Mouse (Mus musculus): ENCODE measurements at regions not wholly inside any gene's neighbourhood (a gene's known extent, or its start where the extent isn't known, plus 50 kb on each side); places are given as distances from the start of the nearest gene placed in this dataset.
A peak's percentile ranks its signal among the peaks of the same experiment; 100 is the strongest.

GRCm38 (mm10) chr8:87064768-87065167 lies 179.7 kb upstream of the N4bp1 start:
- H3K4me3 ChIP-seq (ENCODE audit: low read depth, low read length), result no peak overlapping the region
- no peak overlapping the region for H3K27ac ChIP-seq (ENCODE audit: low read depth, low read length)
- no peak overlapping the region for H3K9ac ChIP-seq (ENCODE audit: low read depth, low read length)
- no peaks in the 10 kb centered on the region for H3K27me3 ChIP-seq (ENCODE audit: control insufficient read depth, insufficient read depth, low read length)
- 0 out of 2 replicates have a peak, but pooled peaks cover 6% of the 10 kb centered on the region for H3K4me1 ChIP-seq (ENCODE audit: control insufficient read depth, insufficient read depth, low read length)
- H3K36me3 ChIP-seq (ENCODE audit: control insufficient read depth, insufficient read depth, low read length), result no peaks in the 10 kb centered on the region
- no peaks in the 10 kb centered on the region for H3K9me3 ChIP-seq (replicated peaks; ENCODE audit: control insufficient read depth, low read length)
- no peak for ATAC-seq (replicated peaks; ENCODE audit: insufficient number of reproducible peaks, low FRiP score, low TSS enrichment)
- WGBS (ENCODE audit: insufficient replicate concordance), result 85% methylated on average over 9 of the region's 9 CpGs
- no peak overlapping the region for H3K4me2 ChIP-seq

- 77% methylated on average over 12 of the region's 12 CpGs for WGBS (ENCODE audit: insufficient replicate concordance)
- no peak overlapping the region for H3K9ac ChIP-seq (ENCODE audit: low read depth, low read length)
- no peak for ATAC-seq (replicated peaks; ENCODE audit: insufficient number of reproducible peaks, low FRiP score, low TSS enrichment)
Observed at GRCm38 (mm10) chr8:87064250-87064747, 179.2 kb upstream of the N4bp1 start.

DNA sequence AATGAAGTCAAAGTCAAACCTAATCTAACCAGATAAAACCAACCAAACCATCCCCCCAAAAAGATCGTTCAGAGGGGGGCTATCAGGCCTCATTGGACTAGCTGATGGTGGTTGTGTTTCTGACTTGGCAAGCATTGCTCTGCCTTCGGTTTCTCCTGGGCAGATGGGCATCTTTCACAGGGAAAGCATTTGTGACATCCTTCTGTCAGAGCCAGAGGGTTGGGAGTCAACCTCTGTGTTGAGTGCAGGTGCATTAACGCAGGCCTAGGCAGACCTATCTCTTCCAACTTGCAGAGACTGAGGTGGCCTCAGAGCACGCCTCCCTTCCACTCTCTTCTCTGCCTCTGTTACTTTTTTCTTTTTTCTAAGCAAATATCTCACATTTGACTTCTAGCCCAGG lies 178.5 kb upstream of the N4bp1 start:
- H3K9me3 ChIP-seq (replicated peaks; ENCODE audit: control insufficient read depth, low read length), result no peaks in the 10 kb centered on the region
- H3K36me3 ChIP-seq (ENCODE audit: control insufficient read depth, insufficient read depth, low read length), result no peaks in the 10 kb centered on the region
- no peak for ATAC-seq (replicated peaks; ENCODE audit: insufficient number of reproducible peaks, low FRiP score, low TSS enrichment)
- no peak overlapping the region for H3K4me2 ChIP-seq
- no peaks in the 10 kb centered on the region for H3K27me3 ChIP-seq (ENCODE audit: control insufficient read depth, insufficient read depth, low read length)
- H3K4me1 ChIP-seq (ENCODE audit: control insufficient read depth, insufficient read depth, low read length), result 0 out of 2 replicates have a peak, but pooled peaks cover 6% of the 10 kb centered on the region
- H3K27ac ChIP-seq (ENCODE audit: low read depth, low read length), result no peak overlapping the region
- no peak overlapping the region for H3K9ac ChIP-seq (ENCODE audit: low read depth, low read length)
- WGBS (ENCODE audit: insufficient replicate concordance), result 75% methylated on average over 4 of the region's 4 CpGs
- no peak overlapping the region for H3K4me3 ChIP-seq (ENCODE audit: low read depth, low read length)

More at GRCm38 (mm10) chr8:87064250-87064747, 179.2 kb upstream of the N4bp1 start:
- Histone ChIP-seq H3K27ac (ENCODE audit: low read depth, low read length) (no peak overlapping the region), H3K9me3 (replicated peaks; ENCODE audit: control insufficient read depth, low read length) (no peaks in the 10 kb centered on the region), H3K4me2 (no peak overlapping the region), H3K4me1 (ENCODE audit: control insufficient read depth, insufficient read depth, low read length) (0 out of 2 replicates have a peak, but pooled peaks cover 6% of the 10 kb centered on the region), H3K4me3 (ENCODE audit: low read depth, low read length) (no peak overlapping the region), H3K27me3 (ENCODE audit: control insufficient read depth, insufficient read depth, low read length) (no peaks in the 10 kb centered on the region), H3K36me3 (ENCODE audit: control insufficient read depth, insufficient read depth, low read length) (no peaks in the 10 kb centered on the region)

- Histone ChIP-seq H3K4me1 (ENCODE audit: control insufficient read depth, insufficient read depth, low read length) (no peaks in the 10 kb centered on the region), H3K4me3 (ENCODE audit: low read depth, low read length) (no peak overlapping the region), H3K4me2 (no peak overlapping the region), H3K9ac (ENCODE audit: low read depth, low read length) (no peak overlapping the region), H3K36me3 (ENCODE audit: control insufficient read depth, insufficient read depth, low read length) (no peaks in the 10 kb centered on the region), H3K9me3 (replicated peaks; ENCODE audit: control insufficient read depth, low read length) (no peaks in the 10 kb centered on the region), H3K27me3 (ENCODE audit: control insufficient read depth, insufficient read depth, low read length) (no peaks in the 10 kb centered on the region), H3K27ac (ENCODE audit: low read depth, low read length) (no peak overlapping the region)
- WGBS (ENCODE audit: insufficient replicate concordance), result 35% methylated on average over 3 of the region's 3 CpGs
- no peak for ATAC-seq (replicated peaks; ENCODE audit: insufficient number of reproducible peaks, low FRiP score, low TSS enrichment)
Observed at GRCm38 (mm10) chr8:87049746-87050145, 164.7 kb upstream of the N4bp1 start.

GRCm38 (mm10) chr8:87049196-87049595 lies 164.1 kb upstream of the N4bp1 start:
- H3K4me3 ChIP-seq (ENCODE audit: low read depth, low read length), result no peak overlapping the region
- H3K9ac ChIP-seq (ENCODE audit: low read depth, low read length), result no peak overlapping the region
- H3K4me2 ChIP-seq, result no peak overlapping the region
- no peaks in the 10 kb centered on the region for H3K27me3 ChIP-seq (ENCODE audit: control insufficient read depth, insufficient read depth, low read length)
- WGBS (ENCODE audit: insufficient replicate concordance), result 77% methylated on average over 4 of the region's 4 CpGs
- H3K9me3 ChIP-seq (replicated peaks; ENCODE audit: control insufficient read depth, low read length), result no peaks in the 10 kb centered on the region
- H3K36me3 ChIP-seq (ENCODE audit: control insufficient read depth, insufficient read depth, low read length), result no peaks in the 10 kb centered on the region
- ATAC-seq (replicated peaks; ENCODE audit: insufficient number of reproducible peaks, low FRiP score, low TSS enrichment), result no peak
- no peak overlapping the region for H3K27ac ChIP-seq (ENCODE audit: low read depth, low read length)
- H3K4me1 ChIP-seq (ENCODE audit: control insufficient read depth, insufficient read depth, low read length), result no peaks in the 10 kb centered on the region

- H3K4me3 ChIP-seq (ENCODE audit: low read depth, low read length), result no peak overlapping the region
- WGBS (ENCODE audit: insufficient replicate concordance), result 77% methylated on average over 4 of the region's 4 CpGs
- H3K36me3 ChIP-seq (ENCODE audit: control insufficient read depth, insufficient read depth, low read length), result no peaks in the 10 kb centered on the region
- no peak overlapping the region for H3K9ac ChIP-seq (ENCODE audit: low read depth, low read length)
- no peaks in the 10 kb centered on the region for H3K27me3 ChIP-seq (ENCODE audit: control insufficient read depth, insufficient read depth, low read length)
- H3K4me2 ChIP-seq, result no peak overlapping the region
- no peaks in the 10 kb centered on the region for H3K4me1 ChIP-seq (ENCODE audit: control insufficient read depth, insufficient read depth, low read length)
- no peak overlapping the region for H3K27ac ChIP-seq (ENCODE audit: low read depth, low read length)
- no peaks in the 10 kb centered on the region for H3K9me3 ChIP-seq (replicated peaks; ENCODE audit: control insufficient read depth, low read length)
- no peak for ATAC-seq (replicated peaks; ENCODE audit: insufficient number of reproducible peaks, low FRiP score, low TSS enrichment)
Observed at GRCm38 (mm10) chr8:87046590-87046989, 161.5 kb upstream of the N4bp1 start.

GRCm38 (mm10) chr8:87043016-87043415 lies 158.0 kb upstream of the N4bp1 start:
- Histone ChIP-seq H3K9ac (ENCODE audit: low read depth, low read length) (no peak overlapping the region), H3K27ac (ENCODE audit: low read depth, low read length) (no peak overlapping the region), H3K27me3 (ENCODE audit: control insufficient read depth, insufficient read depth, low read length) (peaks cover 1% of the 10 kb centered on the region), H3K9me3 (replicated peaks; ENCODE audit: control insufficient read depth, low read length) (no peaks in the 10 kb centered on the region), H3K4me1 (ENCODE audit: control insufficient read depth, insufficient read depth, low read length) (0 out of 2 replicates have a peak, but pooled peaks cover 2% of the 10 kb centered on the region), H3K4me3 (ENCODE audit: low read depth, low read length) (no peak overlapping the region), H3K36me3 (ENCODE audit: control insufficient read depth, insufficient read depth, low read length) (no peaks in the 10 kb centered on the region), H3K4me2 (no peak overlapping the region)
- 78% methylated on average over 5 of the region's 5 CpGs for WGBS (ENCODE audit: insufficient replicate concordance)
- ATAC-seq (replicated peaks; ENCODE audit: insufficient number of reproducible peaks, low FRiP score, low TSS enrichment), result no peak

- no peak for ATAC-seq (replicated peaks; ENCODE audit: insufficient number of reproducible peaks, low FRiP score, low TSS enrichment)
- Histone ChIP-seq H3K4me2 (peak overlapping the region; percentile 94), H3K27me3 (ENCODE audit: control insufficient read depth, insufficient read depth, low read length) (peaks cover 4% of the 10 kb centered on the region), H3K36me3 (ENCODE audit: control insufficient read depth, insufficient read depth, low read length) (no peaks in the 10 kb centered on the region), H3K9ac (ENCODE audit: low read depth, low read length) (peak overlapping the region; percentile 65; the same call in 1 of the 2 replicates), H3K4me3 (ENCODE audit: low read depth, low read length) (peak overlapping the region; percentile 46), H3K27ac (ENCODE audit: low read depth, low read length) (no peak overlapping the region), H3K4me1 (ENCODE audit: control insufficient read depth, insufficient read depth, low read length) (0 out of 2 replicates have a peak, but pooled peaks cover 2% of the 10 kb centered on the region), H3K9me3 (replicated peaks; ENCODE audit: control insufficient read depth, low read length) (no peaks in the 10 kb centered on the region)
- whole genome bisulfite sequencing (ENCODE audit: insufficient replicate concordance), result 3% methylated on average over 48 of the region's 48 CpGs
Observed at GRCm38 (mm10) chr8:87037620-87038380, 152.7 kb upstream of the N4bp1 start.

DNA sequence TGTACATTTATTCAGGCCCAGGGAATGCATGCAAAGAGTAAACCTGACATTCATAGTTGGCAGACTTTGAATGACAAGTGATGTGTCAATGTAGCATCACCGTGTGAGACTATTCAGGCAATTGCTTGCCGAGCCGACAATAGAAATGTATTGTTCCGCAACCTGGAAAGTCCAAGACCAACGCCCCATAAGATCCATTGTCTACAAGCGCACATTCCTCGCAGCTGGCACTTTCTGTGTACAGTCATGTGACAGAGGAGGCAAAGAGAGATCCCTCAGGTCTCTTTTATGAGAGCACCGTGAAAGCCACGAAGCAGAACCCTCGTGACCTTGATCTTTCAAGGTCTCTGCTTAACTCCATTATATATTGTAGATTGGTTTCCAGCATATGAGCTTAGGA lies 150.9 kb upstream of the N4bp1 start:
- H3K4me2 ChIP-seq, result no peak overlapping the region
- H3K27me3 ChIP-seq (ENCODE audit: control insufficient read depth, insufficient read depth, low read length), result peaks cover 4% of the 10 kb centered on the region
- H3K4me3 ChIP-seq (ENCODE audit: low read depth, low read length), result no peak overlapping the region
- no peak for ATAC-seq (replicated peaks; ENCODE audit: insufficient number of reproducible peaks, low FRiP score, low TSS enrichment)
- no peak overlapping the region for H3K27ac ChIP-seq (ENCODE audit: low read depth, low read length)
- no peaks in the 10 kb centered on the region for H3K36me3 ChIP-seq (ENCODE audit: control insufficient read depth, insufficient read depth, low read length)
- H3K9ac ChIP-seq (ENCODE audit: low read depth, low read length), result no peak overlapping the region
- no peaks in the 10 kb centered on the region for H3K9me3 ChIP-seq (replicated peaks; ENCODE audit: control insufficient read depth, low read length)
- WGBS (ENCODE audit: insufficient replicate concordance), result 87% methylated on average over 10 of the region's 10 CpGs
- 0 out of 2 replicates have a peak, but pooled peaks cover 2% of the 10 kb centered on the region for H3K4me1 ChIP-seq (ENCODE audit: control insufficient read depth, insufficient read depth, low read length)

All from heart, embryonic 11.5 days (tissue).